Mouse (Mus musculus) forebrain, embryonic 12.5 days (tissue): Measurements from ENCODE around the gene Pamr1. TPM values are rescaled to one million over a fixed set of nuclear protein-coding genes. Genes with fewer than 3 reads are reported as not detected.
A peak's percentile ranks its signal among the peaks of the same experiment; 100 is the strongest.

Experiments
- ATAC-seq: fragments of 200-750 bp; cut with Nextera tagmentation; 2 replicates; pipeline ENCODE4 v1.8.0; 2017; ENCODE audit warnings: moderate TSS enrichment; ENCODE audit not compliant: low FRiP score
- H3K27ac ChIP-seq: fragments of 300-500 bp; sonication (generic); 2 replicates; pipeline ENCODE4 v1.5.1; 2016; ENCODE audit warnings: mild to moderate bottlenecking
- H3K27me3 ChIP-seq: fragments of 300-500 bp; sonication (generic); 2 replicates; pipeline ENCODE4 v1.6.1; 2016; ENCODE audit warnings: mild to moderate bottlenecking
- H3K36me3 ChIP-seq: fragments of 300-500 bp; sonication (generic); replicated peaks from 2 replicates; pipeline ENCODE4 v1.6.1; 2016; ENCODE audit warnings: mild to moderate bottlenecking
- H3K4me1 ChIP-seq: fragments of 300-500 bp; sonication (generic); 2 replicates; pipeline ENCODE4 v1.6.1; 2016
- H3K4me2 ChIP-seq: fragments of 300-500 bp; sonication (generic); 2 replicates; pipeline ENCODE4 v1.6.1; 2016; ENCODE audit warnings: mild to moderate bottlenecking, moderate library complexity
- H3K4me3 ChIP-seq: fragments of 300-500 bp; sonication (generic); replicated peaks from 2 replicates; pipeline ENCODE4 v1.5.1; 2016; ENCODE audit warnings: mild to moderate bottlenecking
- H3K9ac ChIP-seq: fragments of 300-500 bp; sonication (generic); 2 replicates; pipeline ENCODE4 v1.6.1; 2016; ENCODE audit warnings: mild to moderate bottlenecking
- H3K9me3 ChIP-seq: fragments of 300-500 bp; sonication (generic); 2 replicates; pipeline ENCODE4 v1.6.1; 2016
- WGBS: fragments of 180-500 bp; shearing (Covaris S2); methylation state at CpG from one replicate; pipeline ENCODE4 v1.1.7; 2016; 5-methylcytosine and 5-hydroxymethylcytosine counted together
- polyA plus RNA-seq: library from polyadenylated mRNA; unstranded; fragments of >200 nt; fragmentation: Nextera tagmentation; extraction: Ambion mirVana; gene quantifications from 2 replicates; pipeline ENCODE4 v1.2.1, GENCODE M21; 2016

The Pamr1 gene
- polyA plus RNA-seq, result 0.96 and 2.1 TPM in 2 replicates

- H3K27ac ChIP-seq, result no peak within 1 kb of the TSS
- peaks cover 13% of the 10 kb centered on the region; the same call in 1 of the 2 replicates for H3K4me1 ChIP-seq
- peak; percentile 67 for ATAC-seq
- no peaks in the 10 kb centered on the region for H3K9me3 ChIP-seq
- peaks cover 16% of the 10 kb centered on the region for H3K27me3 ChIP-seq
- WGBS, result 1% methylated on average over 26 of the region's 26 CpGs
- peak within 1 kb of the TSS; percentile 41 for H3K4me3 ChIP-seq
- H3K36me3 ChIP-seq, result no peaks in the 10 kb centered on the region
- peak within 1 kb of the TSS; percentile 4; the same call in 1 of the 2 replicates for H3K9ac ChIP-seq
- peak within 1 kb of the TSS; percentile 70 for H3K4me2 ChIP-seq
These were observed at the start of gene Pamr1 for GRCm38 (mm10) chr2:102549611-102550266. TSS of gene Pamr1 (plus strand) at chr2:102550012.

GRCm38 (mm10) chr2:102507633-102508032 lies 42.2 kb upstream of the Pamr1 start:
- H3K27ac ChIP-seq, result no peak overlapping the region
- H3K4me3 ChIP-seq, result no peak overlapping the region
- H3K9me3 ChIP-seq, result no peaks in the 10 kb centered on the region
- H3K9ac ChIP-seq, result no peak overlapping the region
- WGBS, result 61% methylated on average over 4 of the region's 4 CpGs
- no peaks in the 10 kb centered on the region for H3K4me1 ChIP-seq
- no peak overlapping the region for H3K4me2 ChIP-seq
- ATAC-seq, result no peak
- H3K36me3 ChIP-seq, result no peaks in the 10 kb centered on the region
- H3K27me3 ChIP-seq, result no peaks in the 10 kb centered on the region

DNA sequence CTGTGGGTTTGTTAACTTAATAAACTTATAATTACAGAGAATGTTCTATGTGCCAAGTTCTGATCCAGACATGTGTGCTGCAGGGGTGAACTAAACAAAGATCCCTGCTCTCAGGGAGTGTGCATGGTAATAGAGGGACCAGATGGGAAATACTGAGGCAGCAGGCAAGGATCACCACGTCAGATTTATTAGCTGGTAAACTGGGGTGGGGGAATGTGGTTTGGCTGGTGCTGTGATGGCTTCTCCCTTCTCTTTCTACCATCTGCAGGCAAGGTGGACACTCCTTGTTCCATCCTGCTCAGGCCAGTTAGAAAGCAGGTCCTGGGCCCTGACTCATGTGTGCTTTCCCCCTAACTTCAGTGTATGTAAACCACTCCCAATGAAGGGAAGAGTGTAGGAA lies 41.7 kb upstream of the Pamr1 start:
- Histone ChIP-seq H3K4me1 (no peaks in the 10 kb centered on the region), H3K4me3 (no peak overlapping the region), H3K27me3 (no peaks in the 10 kb centered on the region), H3K27ac (no peak overlapping the region), H3K9me3 (no peaks in the 10 kb centered on the region), H3K36me3 (no peaks in the 10 kb centered on the region), H3K9ac (no peak overlapping the region), H3K4me2 (no peak overlapping the region)
- 69% methylated on average over 1 of the region's 1 CpGs for WGBS
- no peak for ATAC-seq

DNA sequence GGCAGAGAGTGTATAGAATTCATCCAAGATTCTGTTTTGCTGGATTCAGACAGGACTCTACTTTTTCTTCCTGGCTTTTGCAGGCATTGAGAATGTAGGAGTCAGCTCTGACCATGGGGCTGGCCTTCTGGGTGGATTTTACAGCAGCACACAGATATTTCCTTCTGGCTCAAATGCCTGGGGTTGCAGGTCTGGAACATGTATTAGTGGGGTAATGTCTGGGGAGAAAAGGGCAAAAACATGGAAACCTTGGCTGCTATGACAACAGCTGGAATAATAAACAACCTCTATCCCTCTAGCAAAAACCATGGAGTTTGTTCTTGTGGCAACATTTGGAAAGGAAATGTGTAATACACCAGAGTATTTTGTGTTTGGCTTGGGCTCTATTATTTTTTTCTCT lies 29.9 kb upstream of the Pamr1 start:
- Histone ChIP-seq H3K27me3 (no peaks in the 10 kb centered on the region), H3K4me1 (no peaks in the 10 kb centered on the region), H3K9me3 (no peaks in the 10 kb centered on the region), H3K4me3 (no peak overlapping the region), H3K9ac (no peak overlapping the region), H3K4me2 (no peak overlapping the region), H3K27ac (no peak overlapping the region), H3K36me3 (no peaks in the 10 kb centered on the region)
- ATAC-seq, result no peak

- Histone ChIP-seq H3K4me1 (no peaks in the 10 kb centered on the region), H3K9ac (no peak overlapping the region), H3K27me3 (no peaks in the 10 kb centered on the region), H3K4me3 (no peak overlapping the region), H3K9me3 (no peaks in the 10 kb centered on the region), H3K4me2 (no peak overlapping the region), H3K27ac (no peak overlapping the region), H3K36me3 (no peaks in the 10 kb centered on the region)
- 88% methylated on average over 4 of the region's 4 CpGs for WGBS
- ATAC-seq, result no peak
These were observed 22.2 kb upstream of the Pamr1 start for GRCm38 (mm10) chr2:102527563-102527962.

DNA sequence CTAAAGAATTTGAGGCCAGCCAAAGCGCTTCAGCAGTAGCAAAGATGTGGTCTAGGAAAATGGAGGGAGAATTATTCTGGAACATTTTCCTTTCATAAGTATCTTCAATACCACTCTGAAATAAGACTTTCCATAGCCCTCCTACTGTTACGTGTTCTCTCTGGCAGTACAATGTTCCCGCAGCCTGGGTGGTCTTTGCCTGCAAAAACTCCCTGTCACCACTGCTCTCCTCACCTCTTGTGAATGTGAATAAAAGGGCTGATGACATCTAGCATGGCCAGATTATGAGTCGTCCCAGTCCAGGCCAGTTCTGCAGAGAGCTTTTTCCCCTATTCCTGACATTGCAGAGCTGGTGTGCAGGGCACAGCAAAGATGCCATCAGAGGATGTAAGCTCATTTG lies 16.4 kb upstream of the Pamr1 start:
- ATAC-seq, result no peak
- Histone ChIP-seq H3K4me2 (no peak overlapping the region), H3K4me1 (no peaks in the 10 kb centered on the region), H3K4me3 (no peak overlapping the region), H3K9me3 (no peaks in the 10 kb centered on the region), H3K27ac (no peak overlapping the region), H3K27me3 (no peaks in the 10 kb centered on the region), H3K36me3 (no peaks in the 10 kb centered on the region), H3K9ac (no peak overlapping the region)
- 71% methylated on average over 4 of the region's 4 CpGs for WGBS

- H3K27ac ChIP-seq, result no peak overlapping the region
- no peak overlapping the region for H3K9ac ChIP-seq
- H3K9me3 ChIP-seq, result no peaks in the 10 kb centered on the region
- no peaks in the 10 kb centered on the region for H3K36me3 ChIP-seq
- ATAC-seq, result no peak
- no peak overlapping the region for H3K4me2 ChIP-seq
- peaks cover 5% of the 10 kb centered on the region; the same call in 1 of the 2 replicates for H3K4me1 ChIP-seq
- no peak overlapping the region for H3K4me3 ChIP-seq
- WGBS, result 76% methylated on average over 3 of the region's 3 CpGs
- H3K27me3 ChIP-seq, result no peaks in the 10 kb centered on the region; the same call in 1 of the 2 replicates
These were observed 13.0 kb upstream of the Pamr1 start for GRCm38 (mm10) chr2:102536766-102537165.

DNA sequence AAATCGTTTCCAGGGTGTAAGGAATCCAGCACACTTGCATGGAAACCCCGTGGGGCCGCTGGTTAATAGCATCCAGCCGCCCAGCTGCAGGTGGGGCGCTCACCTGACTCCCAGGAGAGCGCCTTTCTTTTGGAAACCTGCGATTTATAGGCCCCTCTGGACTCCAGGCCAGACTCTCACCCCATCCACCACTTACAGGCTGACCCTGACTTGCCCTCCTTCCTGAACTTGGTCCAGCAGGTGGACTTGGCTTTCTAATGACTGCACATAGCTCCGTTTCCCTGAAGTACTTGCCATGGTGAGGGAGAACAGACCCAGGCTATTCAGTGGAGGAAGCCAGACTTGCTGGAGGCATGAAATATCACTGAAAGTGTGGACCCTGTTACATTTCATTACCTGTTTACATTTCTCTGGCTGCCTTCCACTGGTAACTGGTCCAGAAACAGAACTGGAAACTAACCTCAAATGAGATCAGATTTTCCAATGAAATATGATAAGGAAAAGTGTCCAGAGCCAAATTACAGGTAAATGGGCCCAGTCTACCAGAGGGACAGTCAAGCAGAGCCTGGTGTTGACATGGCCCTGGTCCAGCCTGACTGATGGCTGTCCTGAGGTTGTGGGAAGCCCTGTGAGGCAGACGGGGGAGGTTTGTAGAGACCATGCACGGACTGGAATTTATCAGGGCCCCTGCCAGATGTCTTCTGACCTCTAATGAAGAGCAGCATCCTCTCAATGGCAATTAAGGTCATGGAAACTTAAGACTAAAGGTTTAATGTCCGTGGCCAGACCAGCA lies 9.2 kb upstream of the Pamr1 start:
- Histone ChIP-seq H3K27ac (no peak overlapping the region), H3K4me1 (peaks cover 11% of the 10 kb centered on the region; the same call in 1 of the 2 replicates), H3K4me2 (no peak overlapping the region), H3K27me3 (peaks cover 6% of the 10 kb centered on the region; the same call in 1 of the 2 replicates), H3K36me3 (no peaks in the 10 kb centered on the region), H3K4me3 (no peak overlapping the region), H3K9ac (no peak overlapping the region), H3K9me3 (no peaks in the 10 kb centered on the region)
- ATAC-seq, result no peak
- WGBS, result 67% methylated on average over 11 of the region's 11 CpGs

GRCm38 (mm10) chr2:102541404-102542125 lies 8.2 kb upstream of the Pamr1 start:
- no peak overlapping the region for H3K4me3 ChIP-seq
- no peak for ATAC-seq
- 28% methylated on average over 4 of the region's 4 CpGs for WGBS
- no peak overlapping the region for H3K4me2 ChIP-seq
- no peaks in the 10 kb centered on the region for H3K36me3 ChIP-seq
- no peak overlapping the region for H3K9ac ChIP-seq
- no peaks in the 10 kb centered on the region for H3K9me3 ChIP-seq
- H3K4me1 ChIP-seq, result peaks cover 11% of the 10 kb centered on the region; the same call in 1 of the 2 replicates
- no peak overlapping the region for H3K27ac ChIP-seq
- peaks cover 6% of the 10 kb centered on the region; the same call in 1 of the 2 replicates for H3K27me3 ChIP-seq

DNA sequence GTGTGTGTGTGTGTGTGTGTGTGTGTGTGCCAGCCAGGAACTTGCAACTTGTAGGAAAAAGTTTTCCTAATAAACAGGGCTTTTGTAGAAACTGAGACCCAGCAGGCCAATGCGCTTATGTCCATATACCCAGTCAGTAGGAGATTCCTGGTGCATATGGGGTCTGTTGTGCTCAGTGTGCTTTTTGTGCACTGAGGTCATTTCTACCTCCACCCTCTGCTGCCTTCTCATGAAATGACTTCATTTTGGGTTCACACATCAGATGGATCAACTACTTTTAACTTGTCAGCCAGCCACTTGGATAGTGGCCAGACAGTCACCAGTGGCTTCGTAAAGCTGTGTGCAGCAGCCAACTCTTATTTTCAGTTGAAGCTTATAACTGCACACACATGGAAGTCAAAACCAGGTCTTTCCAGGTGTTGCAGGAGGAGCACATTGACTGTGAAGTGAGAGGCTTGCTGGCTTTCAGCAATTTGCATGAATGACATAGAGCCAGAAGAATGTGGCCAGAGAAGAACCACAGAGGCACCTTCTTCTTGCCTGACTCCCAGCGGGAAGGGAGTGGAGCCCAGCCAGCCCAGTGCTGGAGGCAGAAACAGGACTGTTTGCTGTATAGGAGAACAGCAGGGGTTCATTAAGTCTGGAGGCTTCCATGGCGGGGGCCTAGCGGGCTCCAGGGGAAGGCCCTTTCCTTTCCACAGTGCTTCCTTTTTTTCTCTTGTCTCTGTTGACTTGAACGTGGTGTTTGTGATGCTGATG lies 5.7 kb upstream of the Pamr1 start:
- H3K27me3 ChIP-seq, result peaks cover 9% of the 10 kb centered on the region
- ATAC-seq, result no peak
- no peaks in the 10 kb centered on the region for H3K36me3 ChIP-seq
- no peak overlapping the region for H3K9ac ChIP-seq
- peaks cover 11% of the 10 kb centered on the region; the same call in 1 of the 2 replicates for H3K4me1 ChIP-seq
- H3K27ac ChIP-seq, result no peak overlapping the region
- H3K9me3 ChIP-seq, result no peaks in the 10 kb centered on the region
- no peak overlapping the region for H3K4me2 ChIP-seq
- no peak overlapping the region for H3K4me3 ChIP-seq
- 40% methylated on average over 6 of the region's 6 CpGs for WGBS

GRCm38 (mm10) chr2:102550910-102551582 lies 1.2 kb downstream of the Pamr1 start:
- no peak for ATAC-seq
- 61% methylated on average over 6 of the region's 6 CpGs for WGBS
- H3K4me2 ChIP-seq, result peak overlapping the region; percentile 70; the same call in 1 of the 2 replicates

More at GRCm38 (mm10) chr2:102550910-102551582, 1.2 kb downstream of the Pamr1 start:
- Histone ChIP-seq H3K9ac (no peak overlapping the region), H3K27ac (no peak overlapping the region), H3K36me3 (no peaks in the 10 kb centered on the region), H3K9me3 (no peaks in the 10 kb centered on the region), H3K4me1 (peaks cover 13% of the 10 kb centered on the region; the same call in 1 of the 2 replicates), H3K4me3 (no peak overlapping the region), H3K27me3 (peaks cover 16% of the 10 kb centered on the region)
